Mouse (Mus musculus): Measurements from ENCODE around the gene Nfix.

DNA sequence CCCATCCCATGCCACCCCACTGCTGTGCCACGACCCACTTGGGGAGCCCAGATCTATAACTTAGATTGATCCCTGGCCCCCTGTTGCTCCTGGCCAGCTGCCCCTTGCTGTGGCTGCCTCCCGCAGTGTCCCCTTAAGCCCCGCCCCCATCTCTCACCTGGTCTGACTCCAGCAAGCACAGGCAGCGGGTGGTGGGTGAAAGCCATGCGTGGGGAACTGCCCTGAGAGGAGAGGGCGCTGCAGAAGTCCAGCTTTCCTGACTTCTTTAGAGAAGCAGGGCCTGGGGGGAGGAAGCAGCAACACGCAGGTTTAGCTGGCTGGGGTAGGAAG, 76.6 kb downstream of the Nfix start:
- no peak for TF ChIP-seq TCF12 (IDR thresholded peaks at IDR 0.05; ENCODE audit: insufficient read depth, poor library complexity, severe bottlenecking)
- no peak for TF ChIP-seq POLR2A (IDR thresholded peaks at IDR 0.05; ENCODE audit: insufficient read length, low read depth)
- TF ChIP-seq CEBPB (IDR thresholded peaks at IDR 0.05; ENCODE audit: insufficient read depth, poor library complexity, severe bottlenecking), result no peak
- TF ChIP-seq MAX (IDR thresholded peaks at IDR 0.05; ENCODE audit: low read depth), result no peak
- no peak for TF ChIP-seq POLR2AphosphoS2 (IDR thresholded peaks at IDR 0.05; ENCODE audit: insufficient read length, low read depth)
- no peak for TF ChIP-seq REST (IDR thresholded peaks at IDR 0.05; ENCODE audit: insufficient read depth, insufficient read length)

Measured in myocyte (in vitro differentiated cells).